Mouse (Mus musculus): ENCODE measurements around the gene Oscar.
"Not testable (repeated sequence)": the region's sequence is repeated elsewhere in the genome, so short reads cannot be mapped to it uniquely, and the experiment has no call there.

Oscar gene

DNA sequence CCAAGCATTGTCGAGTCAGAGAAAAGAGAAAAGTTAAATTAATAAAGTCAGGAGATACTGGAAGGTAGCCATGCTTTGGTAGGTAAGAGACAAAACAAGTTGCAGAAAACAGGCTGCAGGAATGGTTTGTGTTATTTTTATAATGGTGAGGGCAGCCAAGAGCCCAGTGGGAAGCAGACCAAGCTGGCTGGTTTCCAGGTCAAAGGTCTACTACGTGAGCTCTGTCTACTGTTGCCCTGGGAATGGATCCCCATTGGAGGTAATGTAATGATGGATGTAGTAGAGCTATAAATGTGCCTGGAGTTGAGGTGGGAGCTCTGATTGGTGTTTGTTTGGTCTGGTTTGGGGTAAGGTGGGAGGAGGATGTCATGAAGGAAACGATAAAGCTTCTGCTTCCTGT is 6.9 kb downstream of the Oscar start:
- no peak for DNase-seq

DNA sequence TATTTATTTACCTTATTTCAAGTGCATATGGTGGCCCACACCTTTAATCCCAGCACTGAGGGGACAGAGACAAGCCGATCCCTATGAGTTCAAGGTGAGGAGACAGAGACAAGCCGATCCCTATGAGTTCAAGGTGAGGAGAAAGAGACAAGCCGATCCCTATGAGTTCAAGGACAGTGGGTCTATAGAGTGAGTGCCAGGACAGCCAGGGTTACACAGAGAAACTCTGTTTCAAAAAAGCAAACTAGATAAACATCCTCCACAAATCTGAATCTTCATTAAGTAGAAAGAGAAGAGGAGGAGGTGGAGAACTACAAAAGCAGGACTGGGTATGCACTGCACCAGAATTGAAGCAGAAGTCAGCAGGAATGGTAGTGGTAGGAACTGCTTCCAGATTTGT is 7.3 kb downstream of the Oscar start:
- DNase-seq = no peak

DNA sequence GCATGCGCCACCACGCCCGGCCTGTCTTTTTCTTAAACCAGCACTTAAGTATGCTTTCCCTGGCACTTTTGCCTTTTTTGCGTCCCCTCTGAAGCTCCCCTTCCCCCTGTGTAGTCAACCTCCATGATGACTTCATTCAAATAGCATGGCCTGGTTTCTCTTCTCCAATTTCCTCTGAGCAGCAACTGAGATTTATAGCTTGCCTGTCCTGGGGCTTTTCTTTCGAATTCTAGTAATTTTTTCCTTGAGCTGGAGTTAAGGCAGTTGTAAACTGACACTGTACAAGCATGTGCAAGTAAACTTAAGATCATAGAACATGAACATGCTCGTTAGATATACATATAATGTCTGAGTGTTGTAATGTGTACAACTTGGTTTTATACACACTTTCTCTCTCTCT is 8.6 kb downstream of the Oscar start:
- no peak for DNase-seq

DNA sequence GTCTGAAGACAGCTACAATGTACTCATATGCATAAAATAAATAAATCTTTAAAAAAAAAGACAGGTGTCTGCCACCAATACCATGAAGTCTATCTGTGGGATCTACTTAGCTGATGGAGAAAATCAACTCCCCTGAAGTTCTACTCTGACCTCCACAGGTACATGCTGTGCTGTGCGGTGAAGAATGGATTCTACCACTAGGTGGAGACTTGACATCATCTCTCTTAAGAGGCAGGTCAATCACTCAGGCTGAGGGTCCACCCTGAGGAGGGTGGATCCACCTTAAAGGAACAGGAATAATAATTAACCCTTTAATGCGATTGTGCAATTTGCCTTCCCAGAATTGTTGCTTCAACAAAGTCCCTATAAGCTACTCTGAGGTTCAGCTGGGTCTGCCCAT is 9.2 kb downstream of the Oscar start:
- peak; percentile 23 to 36 for DNase-seq

DNA sequence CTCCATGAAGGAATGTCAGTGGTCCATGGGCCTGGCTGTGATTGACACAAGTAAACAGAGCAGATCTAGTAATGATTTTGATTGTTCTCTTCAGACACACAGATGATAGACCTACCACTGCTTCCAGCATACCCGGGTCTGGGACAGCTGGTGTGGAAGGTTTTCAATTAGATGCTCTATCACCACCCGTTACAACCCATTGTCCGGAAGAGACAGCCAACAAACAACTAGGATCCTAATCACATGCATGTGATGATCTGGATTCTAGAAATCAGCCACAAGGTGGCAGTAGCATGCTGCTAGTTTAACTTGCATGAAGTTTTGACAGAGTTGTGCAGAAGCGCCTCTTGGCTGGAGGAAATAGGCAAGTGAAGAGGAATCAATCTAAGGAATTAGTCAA is 14.8 kb downstream of the Oscar start:
- peak; percentile 73 to 75 for DNase-seq

DNA sequence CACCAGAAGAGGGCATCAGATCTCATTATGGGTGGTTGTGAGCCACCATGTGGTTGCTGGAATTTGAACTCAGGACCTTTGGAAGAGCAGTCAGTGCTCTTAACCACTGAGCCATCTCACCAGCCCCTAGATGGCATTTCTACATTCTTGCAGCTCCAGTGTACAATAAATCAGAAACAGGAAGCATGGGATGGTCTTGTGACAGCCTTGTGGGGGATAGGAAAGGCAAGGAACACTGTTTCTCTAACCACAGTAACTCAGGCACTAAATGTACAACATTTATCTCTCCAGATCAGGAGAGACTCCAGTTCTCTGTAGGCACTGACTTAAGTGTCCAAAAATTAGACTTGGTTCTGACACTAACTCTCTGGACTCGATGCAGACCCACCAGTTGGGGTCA is 18.2 kb downstream of the Oscar start:
- not testable (repeated sequence) for DNase-seq

DNA sequence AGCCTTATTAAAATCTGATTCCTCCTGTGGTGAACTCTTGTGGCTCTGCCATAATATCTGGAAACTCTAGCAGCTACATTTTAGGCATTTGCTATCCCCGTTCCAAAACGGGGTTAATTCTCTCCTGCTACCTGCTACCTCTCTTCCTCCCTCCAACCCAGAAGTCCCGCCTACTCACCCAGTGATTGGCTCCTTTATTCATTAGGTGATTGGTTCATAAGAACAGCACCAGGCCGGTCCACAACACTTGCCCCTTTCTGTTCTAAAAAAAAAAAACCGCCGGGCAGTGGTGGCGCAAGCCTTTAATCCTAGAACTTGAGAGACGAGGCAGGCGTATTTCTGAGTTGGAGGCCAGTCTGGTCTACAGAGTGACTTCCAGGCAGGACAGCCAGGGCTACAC is 20.8 kb downstream of the Oscar start:
- peak; percentile 33 to 43 for DNase-seq

DNA sequence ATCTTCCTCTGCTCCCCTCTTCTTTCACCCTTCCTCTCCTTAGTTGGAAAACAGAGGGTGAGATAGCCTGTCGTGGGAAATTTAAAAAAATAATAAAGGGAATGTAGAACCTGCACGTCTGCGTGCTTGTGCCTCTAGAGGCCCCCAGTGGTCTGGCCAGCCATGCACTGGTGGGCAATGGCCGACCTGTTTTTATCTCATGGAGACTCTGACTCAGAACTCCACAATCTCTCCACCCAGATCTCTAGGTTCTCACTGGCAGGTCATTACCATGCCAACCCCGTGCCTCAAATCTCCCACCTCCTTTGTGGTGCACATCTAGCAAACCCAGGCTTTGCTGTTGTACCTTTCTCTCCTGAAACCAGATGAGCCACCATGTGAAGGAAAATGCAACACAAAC is 21.3 kb downstream of the Oscar start:
- DNase-seq = peak; percentile 6 to 7

DNA sequence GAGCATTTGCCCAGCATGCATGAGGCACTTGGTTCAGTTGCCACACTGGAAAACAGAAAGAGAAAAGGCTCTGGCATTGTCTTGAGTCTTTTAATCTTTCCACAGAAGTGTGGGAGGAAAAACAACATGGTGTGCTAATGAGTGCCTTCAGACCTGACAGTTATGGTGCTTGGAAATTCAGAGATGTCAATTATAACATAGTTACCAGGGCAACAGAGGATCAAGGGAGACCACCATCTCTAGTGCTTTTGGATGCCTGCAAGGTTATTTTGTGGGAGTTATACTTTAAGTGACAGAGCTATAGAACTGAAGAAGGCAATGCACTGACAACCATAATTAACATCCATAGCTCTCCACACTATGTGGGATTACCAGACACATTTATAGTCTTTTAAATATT is 22.1 kb downstream of the Oscar start:
- no peak for DNase-seq

DNA sequence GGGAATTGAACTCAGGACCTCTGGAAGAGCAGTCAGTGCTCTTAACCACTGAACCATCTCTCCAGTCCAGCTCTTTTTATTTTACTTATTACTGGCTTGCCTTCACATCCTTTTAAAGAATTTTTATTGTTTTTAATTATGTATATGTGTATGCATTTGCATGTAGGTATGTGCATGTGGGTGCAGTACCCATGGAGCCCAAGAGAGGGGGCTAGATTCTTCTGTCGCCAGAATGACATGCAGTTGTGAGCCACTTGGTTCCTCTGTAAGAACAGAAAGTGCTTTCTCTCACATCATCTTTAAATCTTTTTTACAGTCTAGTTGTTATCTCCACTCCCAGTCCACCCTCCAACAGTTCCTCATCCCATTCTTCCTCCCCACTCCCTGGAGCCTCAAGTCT is 24.4 kb downstream of the Oscar start:
- DNase-seq = peak; percentile 10 to 25

DNA sequence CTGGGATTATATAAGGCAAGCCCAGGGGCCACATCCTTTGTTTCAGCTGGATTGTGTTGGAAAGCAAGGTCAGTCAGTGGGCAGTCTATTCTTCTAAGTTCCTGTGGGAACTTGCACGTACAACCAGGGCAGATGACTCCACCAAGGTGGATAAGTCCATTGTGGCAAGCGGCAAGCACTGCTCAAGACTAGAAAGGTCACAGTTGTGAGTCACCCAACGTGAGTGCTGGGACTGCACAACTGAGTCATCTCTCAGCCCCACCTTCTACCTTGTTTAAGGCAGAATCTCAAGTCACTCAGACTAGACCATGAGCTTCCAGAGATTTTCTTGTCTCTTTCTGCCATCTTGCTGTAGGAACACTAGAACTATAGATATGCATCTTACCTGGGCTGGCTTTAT is 25.4 kb downstream of the Oscar start:
- no peak for DNase-seq

DNA sequence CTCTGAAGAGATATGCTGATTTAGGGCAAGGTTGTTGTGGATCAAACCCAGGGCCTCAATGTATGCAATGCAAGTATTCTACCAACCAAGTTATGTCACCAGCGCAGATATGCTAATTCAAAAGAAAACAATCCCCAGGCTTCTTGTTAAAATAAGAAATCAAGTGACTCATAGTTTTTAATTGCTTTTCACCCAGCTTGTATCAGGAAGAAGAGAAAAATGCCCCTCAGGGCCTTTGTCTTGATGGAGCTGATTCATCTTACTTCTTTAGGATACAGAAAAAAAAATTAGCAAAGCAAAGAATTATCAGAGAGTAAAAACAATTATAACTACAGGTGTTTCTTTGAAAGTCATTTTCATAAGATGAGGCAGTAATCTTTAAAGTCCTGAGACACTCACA is 28.7 kb downstream of the Oscar start:
- no peak for DNase-seq

DNA sequence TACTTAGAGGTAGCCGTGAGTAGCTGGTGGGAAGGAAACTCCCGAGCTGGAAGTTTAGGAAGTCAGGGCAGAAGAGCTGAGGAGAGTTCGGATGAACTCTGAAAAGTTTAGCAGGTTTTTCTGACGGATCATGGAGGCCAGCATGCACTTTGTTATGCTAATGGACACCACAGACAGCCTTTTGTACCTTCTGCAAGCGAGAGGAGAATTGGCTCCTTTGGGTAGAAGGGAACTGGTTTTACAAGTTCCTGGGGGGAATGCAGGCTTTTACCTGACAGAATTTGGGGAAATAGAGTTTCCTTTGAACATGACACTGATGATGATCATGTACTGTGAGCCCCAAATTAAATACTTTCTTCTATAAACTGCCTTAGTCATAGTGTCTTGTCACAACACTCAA is 29.7 kb downstream of the Oscar start:
- DNase-seq = no peak

DNA sequence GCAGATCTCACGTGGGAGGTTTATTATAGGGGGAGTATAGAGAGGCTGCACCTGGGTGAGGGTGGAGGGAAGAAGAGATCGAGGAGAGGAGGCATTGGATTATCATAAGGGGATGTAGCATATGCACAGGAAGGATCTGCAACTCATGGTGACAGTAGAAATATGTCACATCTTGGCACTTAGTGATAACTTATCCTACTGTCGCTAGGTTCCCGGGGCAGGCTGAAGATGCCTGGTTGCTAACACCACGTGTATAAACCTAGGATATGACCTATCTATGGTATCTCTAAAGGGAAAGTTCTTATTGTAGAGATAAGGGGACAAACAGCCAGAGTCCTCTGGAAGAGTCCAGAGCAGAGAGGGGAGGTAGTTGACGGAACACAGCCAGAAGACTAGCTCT is 30.2 kb downstream of the Oscar start:
- no peak for DNase-seq

DNA sequence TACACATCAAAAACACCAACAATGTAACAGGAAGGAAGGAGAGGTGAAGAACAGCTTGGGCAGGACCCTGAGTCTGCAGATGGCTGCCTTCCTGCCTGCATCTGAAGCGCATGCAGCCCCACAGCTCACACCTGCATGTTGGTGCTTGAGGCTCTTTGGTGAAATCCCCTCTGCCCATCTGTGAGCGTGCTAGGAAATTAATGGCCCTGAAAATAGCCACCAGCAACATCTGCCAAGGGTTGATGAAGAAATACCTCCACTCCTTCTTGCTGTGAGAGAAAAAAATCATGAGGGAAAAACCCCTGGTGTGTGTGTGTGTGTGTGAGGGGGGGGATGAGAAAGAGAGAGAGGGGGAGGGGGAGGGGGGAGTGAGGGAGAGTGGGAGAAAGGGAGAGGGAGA is 35.9 kb downstream of the Oscar start:
- DNase-seq = no peak

DNA sequence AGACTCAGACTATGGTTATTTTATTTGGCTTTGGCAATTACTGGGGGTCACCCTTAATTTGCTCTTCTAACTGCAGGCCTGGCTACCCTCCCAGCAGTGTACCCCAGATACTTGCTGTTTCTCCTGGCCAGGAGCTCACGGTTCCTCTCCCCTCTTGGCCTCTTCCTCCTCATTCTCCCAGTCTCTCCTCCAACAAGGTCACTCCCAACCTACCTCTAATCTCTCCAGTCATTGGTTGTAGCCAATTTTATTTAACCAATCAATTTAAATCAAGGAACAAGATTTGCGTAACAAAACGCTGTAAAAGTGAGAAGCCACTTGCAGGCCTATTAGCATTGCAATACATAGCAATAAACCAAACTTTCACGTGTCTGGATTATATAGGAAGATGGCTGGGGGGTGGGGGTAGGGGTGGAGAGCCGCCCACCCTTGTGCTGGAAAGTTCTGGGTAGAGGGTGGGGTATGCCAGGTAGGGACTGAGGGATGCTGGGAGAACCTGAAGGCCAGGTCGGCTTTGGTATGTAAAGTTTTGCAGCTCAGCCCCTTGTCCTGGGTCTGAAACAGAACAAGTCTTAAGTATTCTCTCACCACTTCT is 36.9 kb downstream of the Oscar start:
- DNase-seq = no peak

DNA sequence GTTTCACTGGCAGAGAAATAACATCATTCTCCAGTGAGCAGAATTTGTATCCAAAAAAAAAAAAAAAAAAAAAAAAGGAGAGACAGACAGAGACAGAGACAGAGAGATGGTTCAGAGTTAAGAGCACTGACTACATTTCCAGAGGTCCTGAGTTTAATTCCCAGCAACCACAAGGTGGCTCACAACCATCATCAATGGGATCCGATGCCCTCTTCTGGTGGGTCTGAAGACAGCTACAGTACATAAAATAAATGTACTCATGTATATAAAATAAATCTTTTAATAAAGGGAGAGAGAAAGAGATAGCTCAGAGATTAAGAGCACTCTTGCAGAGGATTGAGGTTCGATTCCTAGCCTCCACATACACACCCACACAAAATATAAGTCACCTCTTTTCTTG is 37.8 kb downstream of the Oscar start:
- no peak for DNase-seq

DNA sequence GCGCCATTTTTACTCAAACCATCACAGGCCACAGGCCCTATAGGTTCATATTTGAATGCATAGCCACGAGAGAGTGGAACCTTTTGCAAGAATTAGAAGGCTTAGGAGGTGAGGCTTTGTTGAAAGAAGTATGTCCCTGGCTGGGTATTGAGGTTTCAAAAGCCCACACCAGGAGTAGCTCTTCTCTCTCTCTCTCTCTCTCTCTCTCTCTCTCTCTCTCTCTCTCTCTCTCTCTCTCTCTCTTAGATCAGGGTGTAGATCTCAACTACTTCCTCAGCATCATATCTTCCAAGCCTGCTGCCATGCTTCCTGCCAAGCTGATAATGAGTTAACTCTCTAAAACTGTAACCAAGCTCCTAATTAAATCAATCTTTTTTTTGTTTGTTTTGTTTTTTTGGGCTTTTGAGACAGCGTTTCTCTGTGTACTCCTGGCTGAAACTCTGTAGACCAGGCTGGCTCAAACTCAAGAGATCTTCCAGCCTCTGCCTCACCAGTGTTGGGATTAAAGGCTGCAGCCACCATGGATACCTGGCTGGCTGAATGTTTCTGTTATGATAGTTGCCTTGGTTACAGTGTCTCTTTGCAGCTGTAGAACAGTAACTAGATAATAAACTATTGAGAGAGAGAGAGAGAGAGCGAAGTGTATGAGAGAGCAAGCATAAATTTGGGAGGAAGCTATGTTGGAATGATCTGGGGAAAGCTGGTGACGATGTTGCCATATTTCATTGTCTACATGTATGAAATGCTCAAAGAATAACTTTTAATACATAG is 39.4 kb downstream of the Oscar start:
- DNase-seq = no peak

DNA sequence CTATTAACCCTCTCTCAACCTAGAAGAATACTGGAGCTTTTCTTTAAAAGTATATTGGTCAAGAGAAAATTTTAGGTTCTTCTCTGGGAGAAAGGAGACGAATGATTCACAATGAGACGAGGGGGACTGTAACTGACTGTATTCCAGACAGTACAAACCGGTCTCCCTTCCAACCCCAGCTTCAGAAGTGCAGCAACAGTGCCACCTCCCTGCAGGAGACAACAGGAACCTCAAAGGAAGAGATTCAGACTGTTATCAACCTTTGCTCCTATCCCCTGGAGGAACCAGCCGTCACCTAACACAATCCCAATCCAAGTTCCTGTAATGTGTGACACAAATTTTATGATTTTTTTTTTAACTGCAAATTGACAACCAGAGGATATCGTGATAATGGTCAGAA is 41.7 kb downstream of the Oscar start:
- no peak for DNase-seq

DNA sequence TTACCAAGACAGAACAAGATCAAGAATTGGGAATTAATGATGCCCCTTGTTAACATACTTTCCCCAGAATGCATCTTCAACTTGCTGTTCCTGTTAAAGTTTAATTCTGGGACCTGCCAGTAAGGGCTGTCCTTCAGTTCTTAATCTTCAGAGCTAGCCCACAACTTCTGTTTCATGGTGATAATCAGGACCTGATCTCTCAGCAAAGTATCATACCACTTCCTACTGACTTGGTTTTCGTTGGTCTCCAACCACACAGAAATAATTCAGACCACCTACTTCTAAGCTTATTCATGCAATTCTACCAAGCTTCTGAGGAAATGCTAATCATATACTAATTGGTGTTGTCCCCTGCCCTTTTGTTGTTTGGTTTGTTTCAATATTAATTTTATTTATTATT is 44.1 kb downstream of the Oscar start:
- DNase-seq = no peak

DNA sequence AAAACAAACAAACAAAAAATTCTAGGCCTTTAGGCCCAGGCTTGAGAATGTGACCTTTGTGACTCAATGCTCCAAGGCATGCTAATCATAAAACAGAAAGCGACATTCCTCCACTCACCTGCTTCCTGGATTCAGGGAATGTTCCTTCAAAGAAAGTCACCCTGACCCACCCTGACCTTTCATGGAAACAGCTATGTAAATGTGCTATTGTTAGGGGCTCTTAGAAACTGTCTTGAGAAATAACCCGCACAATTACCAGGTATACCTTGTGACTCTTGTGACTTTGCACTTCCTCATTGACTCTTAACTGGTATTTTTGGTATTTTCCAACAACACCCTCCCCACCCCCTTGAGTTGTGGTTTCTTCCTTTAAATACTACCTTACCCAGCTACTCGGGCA is 45.4 kb downstream of the Oscar start:
- DNase-seq = not testable (repeated sequence)

DNA sequence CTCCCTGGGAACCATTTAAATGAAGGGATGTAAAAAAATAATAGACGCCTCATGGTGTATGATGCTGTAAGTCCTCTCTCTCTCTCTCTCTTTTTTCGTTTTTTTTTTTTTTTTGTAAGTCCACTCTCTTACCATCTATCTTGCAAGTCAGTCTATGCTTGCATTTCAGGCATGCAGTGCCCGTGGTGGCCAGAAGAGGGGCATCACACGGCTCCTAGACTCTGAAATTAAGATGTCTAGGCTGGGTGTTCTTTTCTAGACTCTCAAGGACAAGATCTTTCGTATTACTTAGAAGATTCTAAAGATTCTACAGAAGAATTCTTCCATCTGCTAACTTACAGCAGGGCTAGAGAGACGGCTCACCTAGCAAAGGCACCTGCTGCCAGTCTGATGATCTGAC is 46.2 kb downstream of the Oscar start:
- DNase-seq = no peak

DNA sequence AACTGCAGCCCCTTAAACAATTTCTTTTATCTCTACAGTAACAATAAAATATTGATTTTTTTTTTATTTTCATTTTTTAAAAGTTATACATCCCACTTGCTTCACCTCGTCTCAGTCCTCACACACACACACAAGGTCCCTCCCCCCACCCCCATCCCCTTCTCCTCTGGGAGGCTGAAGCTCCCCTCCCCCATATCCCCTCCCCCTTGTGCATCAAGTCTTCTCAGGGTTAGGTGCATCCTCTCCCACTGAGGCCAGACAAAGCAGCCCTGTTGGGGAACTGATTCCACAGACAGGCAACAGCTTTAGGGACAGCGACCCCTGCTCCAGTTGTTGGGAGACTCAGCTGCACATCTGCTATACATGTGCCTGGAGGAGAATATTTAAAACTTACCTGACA is 48.6 kb downstream of the Oscar start:
- no peak for DNase-seq
